Mouse (Mus musculus) small intestine, adult 2 months (tissue): ENCODE measurements around the gene Slc31a1. TPM values are rescaled to one million over a fixed set of nuclear protein-coding genes. Genes with fewer than 3 reads are reported as not detected.

ENCODE experiments used
- H3K27ac ChIP-seq: fragments of 200-500 bp; 2 replicates; pipeline ENCODE4 v1.5.1; 2012; ENCODE audit warnings: low read depth, low read length, control low read depth, inconsistent platforms; ENCODE audit not compliant: insufficient read depth
- H3K27me3 ChIP-seq: fragments of 200-500 bp; 2 replicates; pipeline ENCODE4 v1.6.1; 2012; ENCODE audit warnings: mild to moderate bottlenecking, moderate library complexity, low read length, inconsistent platforms; ENCODE audit not compliant: control insufficient read depth, insufficient read depth
- H3K36me3 ChIP-seq: fragments of 200-500 bp; 2 replicates; pipeline ENCODE4 v1.6.1; 2012; ENCODE audit warnings: mild to moderate bottlenecking, low read length, control low read depth, inconsistent platforms; ENCODE audit not compliant: control insufficient read depth, insufficient read depth
- H3K4me1 ChIP-seq: fragments of 200-500 bp; 2 replicates; pipeline ENCODE4 v1.6.1; 2012; ENCODE audit warnings: low read length, inconsistent platforms, mixed read lengths; ENCODE audit not compliant: control insufficient read depth, insufficient read depth, insufficient read length
- H3K4me3 ChIP-seq: fragments of 200-500 bp; 2 replicates; pipeline ENCODE4 v1.5.1; 2012; ENCODE audit warnings: low read depth, mild to moderate bottlenecking, control low read depth, inconsistent platforms, low read length, moderate library complexity
- CTCF ChIP-seq: fragments of 200-500 bp; IDR thresholded peaks from 2 replicates; pipeline ENCODE4 v1.5.1; 2012; ENCODE audit warnings: low read depth, mild to moderate bottlenecking, control low read depth, inconsistent platforms, low read length, moderate library complexity, mixed read lengths; ENCODE audit not compliant: insufficient replicate concordance, insufficient read length; ENCODE audit errors: extremely low read depth
- POLR2A ChIP-seq: fragments of 200-500 bp; IDR thresholded peaks from 2 replicates; pipeline ENCODE4 v1.6.1; 2012; ENCODE audit warnings: low read depth, mild to moderate bottlenecking, control low read depth, inconsistent platforms, low read length, moderate library complexity
- WGBS: fragments of 180-500 bp; shearing (Covaris S2); methylation state at CpG from one replicate; pipeline ENCODE4 v1.1.7; 2018; 5-methylcytosine and 5-hydroxymethylcytosine counted together
- polyA plus RNA-seq: library from polyadenylated mRNA; depleted of rRNA; stranded (reverse); fragments of >200 nt; gene quantifications from 2 replicates; pipeline ENCODE4 v1.2.3, GENCODE M21; 2012; rRNA removed

The Slc31a1 gene
- polyA plus RNA-seq, 1 experiment, result 40.3 TPM

- Histone ChIP-seq H3K4me1 (peaks cover 7% of the 10 kb centered on the region; the same call in 1 of the 2 replicates), H3K27ac (no peak within 1 kb of the TSS), H3K36me3 (no peaks in the 10 kb centered on the region), H3K27me3 (no peaks in the 10 kb centered on the region), H3K4me3 (no peak within 1 kb of the TSS)
- TF ChIP-seq CTCF, result no peak
- no peak for TF ChIP-seq POLR2A
- WGBS, result 76% methylated on average over 6 of the region's 6 CpGs
These were observed 74.6 kb downstream of the Slc31a1 start, which contains the start of gene Rnf183 for GRCm38 (mm10) chr4:62435081-62435480. TSS of gene Rnf183 (minus strand) at chr4:62435252.

DNA sequence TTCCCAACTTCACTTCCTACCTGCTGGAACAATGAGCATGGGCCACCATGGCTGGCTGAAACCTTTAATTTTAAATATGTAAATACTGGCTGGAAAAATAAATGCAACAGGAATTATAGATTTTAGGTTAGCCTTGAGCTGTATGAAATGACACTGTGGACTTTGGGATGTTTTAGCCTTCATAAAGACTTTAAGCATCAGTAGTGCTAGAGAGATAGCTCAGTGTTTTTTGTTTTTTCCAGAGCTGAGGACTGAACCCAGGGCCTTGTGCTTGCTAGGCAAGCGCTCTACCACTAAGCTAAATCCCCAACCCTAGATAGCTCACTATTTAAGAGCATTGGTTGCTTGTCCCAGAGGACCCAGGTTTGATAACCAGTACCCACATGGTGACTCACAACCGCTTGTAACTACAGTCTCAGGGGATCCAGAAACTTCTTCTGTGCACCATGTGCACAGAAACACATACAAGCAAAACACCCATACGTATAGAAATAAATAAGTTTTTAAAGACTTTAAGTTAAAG, 76.8 kb downstream of the Slc31a1 start:
- TF ChIP-seq POLR2A (no peak), CTCF (no peak)
- no peak overlapping the region for H3K4me3 ChIP-seq
- no peaks in the 10 kb centered on the region for H3K36me3 ChIP-seq
- no peaks in the 10 kb centered on the region for H3K27me3 ChIP-seq
- 93% methylated on average over 3 of the region's 3 CpGs for WGBS
- no peak overlapping the region for H3K27ac ChIP-seq
- H3K4me1 ChIP-seq, result peaks cover 7% of the 10 kb centered on the region; the same call in 1 of the 2 replicates

DNA sequence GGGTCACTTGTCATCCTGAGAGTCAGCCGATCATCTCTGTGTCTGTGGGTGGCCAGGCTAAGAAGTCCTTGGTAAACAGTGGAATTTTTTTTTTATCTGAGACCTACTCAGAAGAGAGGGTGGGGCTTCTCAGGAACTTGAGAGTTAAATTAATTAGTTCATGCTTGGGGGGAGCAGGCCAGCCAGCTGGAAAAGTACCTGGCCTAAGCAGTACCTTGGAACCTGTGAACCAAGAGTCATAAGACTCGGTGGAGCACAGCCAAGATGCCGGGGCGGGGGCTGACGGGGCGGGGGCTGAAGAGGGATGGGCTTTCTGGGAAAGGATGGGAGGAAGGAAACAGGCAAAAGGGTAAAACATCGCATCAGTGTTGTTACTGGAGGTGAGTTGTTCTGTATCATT, 77.3 kb downstream of the Slc31a1 start:
- no peak for TF ChIP-seq POLR2A
- TF ChIP-seq CTCF, result no peak
- no peaks in the 10 kb centered on the region for H3K36me3 ChIP-seq
- no peaks in the 10 kb centered on the region for H3K27me3 ChIP-seq
- 54% methylated on average over 7 of the region's 7 CpGs for WGBS
- H3K4me3 ChIP-seq, result no peak overlapping the region
- peaks cover 7% of the 10 kb centered on the region; the same call in 1 of the 2 replicates for H3K4me1 ChIP-seq
- no peak overlapping the region for H3K27ac ChIP-seq

DNA sequence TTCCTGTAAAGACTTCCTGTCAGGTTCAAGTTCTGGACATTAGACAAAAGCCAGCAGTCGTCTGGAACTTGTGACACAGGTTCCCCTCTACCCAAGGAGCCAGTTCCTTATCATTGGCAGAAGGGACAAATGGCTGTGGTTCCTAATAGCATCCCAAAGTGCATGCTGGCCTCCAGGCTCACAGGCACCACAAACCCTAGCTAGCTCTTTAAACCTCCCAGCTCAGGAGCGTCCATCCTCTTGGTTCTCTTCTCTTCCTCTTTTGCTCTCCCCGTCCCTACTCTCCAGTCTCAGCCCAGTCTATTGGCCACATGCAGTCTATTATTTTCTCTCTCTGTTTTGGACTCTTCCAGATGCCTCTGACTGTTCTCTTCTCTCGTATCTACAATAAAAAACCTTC, 79.3 kb downstream of the Slc31a1 start:
- Histone ChIP-seq H3K27me3 (no peaks in the 10 kb centered on the region), H3K4me3 (no peak overlapping the region), H3K4me1 (peaks cover 2% of the 10 kb centered on the region; the same call in 1 of the 2 replicates), H3K36me3 (no peaks in the 10 kb centered on the region), H3K27ac (no peak overlapping the region)
- 63% methylated on average over 4 of the region's 4 CpGs for WGBS
- TF ChIP-seq CTCF (no peak), POLR2A (no peak)

- no peaks in the 10 kb centered on the region for H3K27me3 ChIP-seq
- WGBS, result 72% methylated on average over 4 of the region's 4 CpGs
- H3K36me3 ChIP-seq, result no peaks in the 10 kb centered on the region
- H3K4me1 ChIP-seq, result no peaks in the 10 kb centered on the region; the same call in 1 of the 2 replicates
- no peak overlapping the region for H3K4me3 ChIP-seq
- TF ChIP-seq CTCF (no peak), POLR2A (no peak)
- H3K27ac ChIP-seq, result no peak overlapping the region
These were observed 80.0 kb downstream of the Slc31a1 start for GRCm38 (mm10) chr4:62440544-62440943.

- H3K4me3 ChIP-seq, result no peak overlapping the region
- no peaks in the 10 kb centered on the region for H3K36me3 ChIP-seq
- H3K27me3 ChIP-seq, result no peaks in the 10 kb centered on the region
- no peak overlapping the region for H3K27ac ChIP-seq
- H3K4me1 ChIP-seq, result no peaks in the 10 kb centered on the region; the same call in 1 of the 2 replicates
- 61% methylated on average over 4 of the region's 4 CpGs for WGBS
- TF ChIP-seq CTCF, result no peak
- TF ChIP-seq POLR2A, result no peak
These were observed 80.5 kb downstream of the Slc31a1 start for GRCm38 (mm10) chr4:62440986-62441385.

Other genes with a start within 250 kb of the Slc31a1 start
- not detected in 2 replicates for gene Mup21, start 209.9 kb upstream of the Slc31a1 start, polyA plus RNA-seq
- gene Zfp37, start 129.7 kb upstream of the Slc31a1 start, polyA plus RNA-seq, result 0.03 and 0.19 TPM in 2 replicates
- gene Slc31a2, start 98.2 kb upstream of the Slc31a1 start, polyA plus RNA-seq, result 8.8 and 10.4 TPM in 2 replicates
- gene Fkbp15, start 179 bp upstream of the Slc31a1 start, polyA plus RNA-seq, result 13.6 and 21.6 TPM in 2 replicates
- gene Cdc26, start 47.9 kb downstream of the Slc31a1 start, polyA plus RNA-seq, result 3.5 and 6.6 TPM in 2 replicates
- gene Prpf4, start 48.1 kb downstream of the Slc31a1 start, polyA plus RNA-seq, result 2.1 and 3.5 TPM in 2 replicates
- gene Rnf183, start 74.5 kb downstream of the Slc31a1 start, polyA plus RNA-seq, result 2.3 and 6.1 TPM in 2 replicates
- gene Wdr31, start 110.2 kb downstream of the Slc31a1 start, polyA plus RNA-seq, result 0.43 and 0.62 TPM in 2 replicates
- 38.3 and 104 TPM in 2 replicates for gene Bspry, start 119.3 kb downstream of the Slc31a1 start, polyA plus RNA-seq
- 63.6 and 68.4 TPM in 2 replicates for gene Hdhd3, start 142.7 kb downstream of the Slc31a1 start, polyA plus RNA-seq
- gene Alad, start 159.2 kb downstream of the Slc31a1 start, polyA plus RNA-seq, result 110 and 142 TPM in 2 replicates
- gene Pole3, start 164.3 kb downstream of the Slc31a1 start, polyA plus RNA-seq, result 5.6 and 8.9 TPM in 2 replicates
- 0.14 TPM in 1 of 2 replicates, not detected in the other for gene 4933430I17Rik, start 164.6 kb downstream of the Slc31a1 start, polyA plus RNA-seq
- 30.3 and 45.8 TPM in 2 replicates for gene Rgs3, start 199.1 kb downstream of the Slc31a1 start, polyA plus RNA-seq